ENCODE assay signal across 31 mouse cellular contexts in genomic region chr13:93358522-93358921, GRCm38 (mm10).
"Had no signal": no experiment of that assay in that cellular context is flagged by ENCODE, and none has a peak within 500 bp of the region (broad histone marks: within the 10 kb centered on the region; RNA-seq: fewer than 3 reads in every experiment).

No protein-coding gene starts in this region.

- H3K9me3 ChIP-seq: limb, embryonic 10.5 days; limb, embryonic 12.5 days; limb, embryonic 13.5 days; limb, embryonic 15.5 days; liver, embryonic 12.5 days; liver, embryonic 13.5 days; liver, embryonic 15.5 days; lung, embryonic 15.5 days; megakaryocyte, embryonic 14.5 days; midbrain, embryonic 10.5 days; midbrain, embryonic 12.5 days; midbrain, embryonic 15.5 days; neural tube, embryonic 12.5 days had no signal

- H3K4me3 ChIP-seq: left cerebral cortex, adult 2 months; limb, embryonic 10.5 days; limb, embryonic 12.5 days; limb, embryonic 13.5 days; limb, embryonic 15.5 days; liver, embryonic 12.5 days; liver, embryonic 13.5 days; liver, embryonic 15.5 days; lung, embryonic 15.5 days; megakaryocyte, embryonic 14.5 days; midbrain, embryonic 10.5 days; midbrain, embryonic 12.5 days; midbrain, embryonic 15.5 days; myocyte; neural tube, embryonic 12.5 days had no signal

- H3K27ac ChIP-seq: left cerebral cortex, adult 2 months; limb, embryonic 10.5 days; limb, embryonic 12.5 days; limb, embryonic 13.5 days; limb, embryonic 15.5 days; liver, embryonic 12.5 days; liver, embryonic 13.5 days; liver, embryonic 14.5 days; liver, embryonic 15.5 days; lung, embryonic 15.5 days; macrophage; midbrain, embryonic 10.5 days; midbrain, embryonic 12.5 days; midbrain, embryonic 15.5 days; neural tube, embryonic 12.5 days had no signal

- H3K4me1 ChIP-seq: limb, embryonic 12.5 days; limb, embryonic 13.5 days; liver, embryonic 15.5 days; lung, embryonic 15.5 days; midbrain, embryonic 10.5 days; midbrain, embryonic 12.5 days; midbrain, embryonic 15.5 days; neural tube, embryonic 12.5 days had no signal

- H3K4me2 ChIP-seq: limb, embryonic 12.5 days; limb, embryonic 13.5 days; limb, embryonic 15.5 days; liver, embryonic 11.5 days; liver, embryonic 12.5 days; liver, embryonic 13.5 days; liver, embryonic 15.5 days; lung, embryonic 14.5 days; lung, embryonic 15.5 days; midbrain, embryonic 12.5 days; midbrain, embryonic 15.5 days; neural tube, embryonic 12.5 days had no signal

- H3K36me3 ChIP-seq: limb, embryonic 12.5 days; limb, embryonic 15.5 days; liver, embryonic 13.5 days; liver, embryonic 15.5 days; lung, embryonic 15.5 days; midbrain, embryonic 12.5 days; midbrain, embryonic 15.5 days; neural tube, embryonic 12.5 days had no signal

- H3K27me3 ChIP-seq: limb, embryonic 12.5 days; limb, embryonic 13.5 days; limb, embryonic 15.5 days; liver, embryonic 12.5 days; liver, embryonic 13.5 days; liver, embryonic 15.5 days; lung, embryonic 15.5 days; megakaryocyte, embryonic 14.5 days; midbrain, embryonic 12.5 days; midbrain, embryonic 15.5 days; neural tube, embryonic 12.5 days had no signal

- H3K9ac ChIP-seq: limb, embryonic 12.5 days; limb, embryonic 13.5 days; limb, embryonic 15.5 days; liver, embryonic 12.5 days; liver, embryonic 13.5 days; liver, embryonic 14.5 days; liver, embryonic 15.5 days; liver, postnatal 0 days; lung, embryonic 14.5 days; lung, embryonic 15.5 days; midbrain, embryonic 12.5 days; midbrain, embryonic 15.5 days; neural tube, embryonic 12.5 days had no signal

- DNase-seq: left cerebral cortex, postnatal 4 days; liver; liver, embryonic 13.5 days; liver, postnatal 0 days; lung, adult 18-20 months; lung, adult 2 months; lung, embryonic 14.5 days; lung, postnatal 10 days; lung, postnatal 14 days; lung, postnatal 36 days; lung, postnatal 4 days; midbrain, embryonic 14.5 days had no signal

- ATAC-seq: liver, embryonic 12.5 days; liver, postnatal 0 days; lung, postnatal 0 days; midbrain, embryonic 15.5 days; midbrain, embryonic 16.5 days had no signal
